Mouse (Mus musculus) G1E (cell line): ENCODE data around the gene Klhdc4. TPM values are rescaled to one million over a fixed set of nuclear protein-coding genes. Genes with fewer than 3 reads are reported as not detected.

Experiments
- ATAC-seq: 2 replicates; pipeline ENCODE4 v1.8.0; 2016; ENCODE audit warnings: mild to moderate bottlenecking; ENCODE audit not compliant: insufficient number of reproducible peaks, poor library complexity, low FRiP score, severe bottlenecking; ENCODE audit errors: extremely low read depth
- DNase-seq: peaks from one replicate; pipeline ENCODE4 v3.0.0; 2012; ENCODE audit warnings: low spot score
- H3K27me3 ChIP-seq: 2 replicates; pipeline ENCODE4 v1.6.1; 2012; ENCODE audit warnings: mild to moderate bottlenecking, low read length, inconsistent platforms; ENCODE audit not compliant: insufficient read depth
- H3K36me3 ChIP-seq: replicated peaks from 2 replicates; pipeline ENCODE3; 2012; ENCODE audit warnings: mild to moderate bottlenecking, inconsistent platforms
- H3K4me1 ChIP-seq: 2 replicates; pipeline ENCODE4 v1.6.1; 2012; ENCODE audit warnings: low read depth, low read length, inconsistent platforms, mixed read lengths; ENCODE audit not compliant: insufficient read depth
- H3K4me3 ChIP-seq: 2 replicates; pipeline ENCODE4 v1.5.1; 2012; ENCODE audit warnings: low read depth, mild to moderate bottlenecking, inconsistent platforms, low read length, moderate library complexity, mixed read lengths
- H3K9me3 ChIP-seq: replicated peaks from 2 replicates; pipeline ENCODE4 v1.6.1; 2012; ENCODE audit warnings: inconsistent platforms
- CTCF ChIP-seq: IDR thresholded peaks from 2 replicates; pipeline ENCODE4 v1.5.1; 2012; ENCODE audit warnings: low read depth, low read length, inconsistent platforms, mixed read lengths
- GATA1 ChIP-seq: IDR thresholded peaks from 2 replicates; pipeline ENCODE4 v1.6.1; 2012; ENCODE audit warnings: borderline replicate concordance, low read length, inconsistent platforms, mixed read lengths
- GATA2 ChIP-seq: IDR thresholded peaks from 2 replicates; pipeline ENCODE4 v1.6.1; 2012; ENCODE audit warnings: low read depth, low read length, inconsistent platforms, borderline replicate concordance
- POLR2AphosphoS5 ChIP-seq: IDR thresholded peaks from 2 replicates; pipeline ENCODE4 v1.6.1; 2012; ENCODE audit warnings: low read depth, low read length, inconsistent platforms; ENCODE audit not compliant: insufficient replicate concordance
- TAL1 ChIP-seq: conservative IDR thresholded peaks from 2 replicates; pipeline ENCODE4 v1.6.1; 2012; ENCODE audit warnings: low read depth, low read length, inconsistent platforms, mixed read lengths
- polyA plus RNA-seq: library from polyadenylated mRNA; stranded (reverse); fragments of >175 nt; gene quantifications from 2 replicates; pipeline ENCODE4 v1.2.3, GENCODE M21; 2012
- total RNA-seq, 2 experiments: library from RNA; stranded (forward) in 1 of 2; stranded (reverse) in 1 of 2; fragments of 200-1000 nt in 1 of 2; fragments of >200 nt in 1 of 2; fragmentation: Nextera tagmentation in 1 of 2; gene quantifications; 2 replicates each; pipeline ENCODE4 v1.2.3; 2014 to 2017

Klhdc4 gene
- total and polyA plus RNA-seq, 3 experiments: 12.3 to 44.5 (median 15.9) TPM

- Histone ChIP-seq H3K4me1 (no peaks in the 10 kb centered on the region; the same call in 1 of the 2 replicates), H3K4me3 (no peak overlapping the region), H3K36me3 (peaks cover 35% of the 10 kb centered on the region), H3K27me3 (peaks cover 8% of the 10 kb centered on the region; the same call in 1 of the 2 replicates), H3K9me3 (no peaks in the 10 kb centered on the region)
- DNase-seq (no peak), ATAC-seq (no peak)
- no peak for TF ChIP-seq TAL1
Measured at GRCm38 (mm10) chr8:121792627-121793026, 36.7 kb downstream of the Klhdc4 start.

GRCm38 (mm10) chr8:121792159-121792558 lies 37.2 kb downstream of the Klhdc4 start:
- TF ChIP-seq TAL1: no peak
- no peak for TF ChIP-seq CTCF
- TF ChIP-seq GATA1: no peak
- TF ChIP-seq GATA2: no peak
- no peak for TF ChIP-seq POLR2AphosphoS5
- no peaks in the 10 kb centered on the region; the same call in 1 of the 2 replicates for H3K4me1 ChIP-seq
- H3K27me3 ChIP-seq: peaks cover 8% of the 10 kb centered on the region; the same call in 1 of the 2 replicates
- H3K36me3 ChIP-seq: peaks cover 30% of the 10 kb centered on the region
- no peak for ATAC-seq
- no peaks in the 10 kb centered on the region for H3K9me3 ChIP-seq
- no peak for DNase-seq
- H3K4me3 ChIP-seq: no peak overlapping the region

GRCm38 (mm10) chr8:121788786-121789185 lies 40.6 kb downstream of the Klhdc4 start:
- no peak for DNase-seq
- Histone ChIP-seq H3K4me3 (no peak overlapping the region), H3K4me1 (no peaks in the 10 kb centered on the region; the same call in 1 of the 2 replicates), H3K36me3 (no peaks in the 10 kb centered on the region), H3K27me3 (peaks cover 19% of the 10 kb centered on the region; the same call in 1 of the 2 replicates), H3K9me3 (no peaks in the 10 kb centered on the region)
- TF ChIP-seq POLR2AphosphoS5: no peak
- no peak for TF ChIP-seq CTCF
- no peak for TF ChIP-seq GATA2
- no peak for TF ChIP-seq TAL1
- TF ChIP-seq GATA1: no peak
- no peak for ATAC-seq

- H3K4me3 ChIP-seq: no peak overlapping the region
- no peaks in the 10 kb centered on the region; the same call in 1 of the 2 replicates for H3K4me1 ChIP-seq
- no peak for DNase-seq
- H3K27me3 ChIP-seq: peaks cover 22% of the 10 kb centered on the region; the same call in 1 of the 2 replicates
- no peak for TF ChIP-seq POLR2AphosphoS5
- no peak for TF ChIP-seq GATA1
- TF ChIP-seq CTCF: no peak
- no peak for TF ChIP-seq TAL1
- TF ChIP-seq GATA2: no peak
- ATAC-seq: no peak
- H3K36me3 ChIP-seq: no peaks in the 10 kb centered on the region
- H3K9me3 ChIP-seq: no peaks in the 10 kb centered on the region
Measured at GRCm38 (mm10) chr8:121786542-121786941, 42.8 kb downstream of the Klhdc4 start.

- H3K4me3 ChIP-seq: no peak overlapping the region
- no peaks in the 10 kb centered on the region for H3K9me3 ChIP-seq
- DNase-seq: no peak
- no peak for ATAC-seq
- H3K27me3 ChIP-seq: peaks cover 20% of the 10 kb centered on the region; the same call in 1 of the 2 replicates
- TF ChIP-seq GATA1: no peak
- H3K36me3 ChIP-seq: no peaks in the 10 kb centered on the region
- no peaks in the 10 kb centered on the region for H3K4me1 ChIP-seq
Measured at GRCm38 (mm10) chr8:121782493-121782892, 46.9 kb downstream of the Klhdc4 start.

- Histone ChIP-seq H3K4me1 (no peaks in the 10 kb centered on the region), H3K9me3 (no peaks in the 10 kb centered on the region), H3K4me3 (no peak overlapping the region), H3K36me3 (no peaks in the 10 kb centered on the region), H3K27me3 (peaks cover 8% of the 10 kb centered on the region; the same call in 1 of the 2 replicates)
- no peak for ATAC-seq
- no peak for DNase-seq
- TF ChIP-seq POLR2AphosphoS5 (no peak), TAL1 (no peak), GATA2 (no peak), GATA1 (no peak), CTCF (no peak)
Measured at GRCm38 (mm10) chr8:121773876-121774275, 55.5 kb downstream of the Klhdc4 start.

- H3K9me3 ChIP-seq: no peaks in the 10 kb centered on the region
- no peaks in the 10 kb centered on the region for H3K36me3 ChIP-seq
- H3K27me3 ChIP-seq: peaks cover 4% of the 10 kb centered on the region; the same call in 1 of the 2 replicates
- no peak overlapping the region for H3K4me3 ChIP-seq
- no peaks in the 10 kb centered on the region for H3K4me1 ChIP-seq
- ATAC-seq (no peak), DNase-seq (no peak)
- TF ChIP-seq TAL1 (no peak), GATA1 (no peak), POLR2AphosphoS5 (no peak), GATA2 (no peak), CTCF (no peak)
Measured at GRCm38 (mm10) chr8:121770845-121771752, 58.3 kb downstream of the Klhdc4 start.
